Mouse (Mus musculus) splenic B cell, adult 2 months (primary cell): ENCODE results near the gene Tgfb1.
A peak's percentile ranks its signal among the peaks of the same experiment; 100 is the strongest.

Source experiments
- DNase-seq: peaks from one replicate; pipeline ENCODE4 v3.0.0-alpha.2; 2011; ENCODE audit warnings: low read depth, low spot score
- H3K27me3 ChIP-seq: 2 replicates; pipeline ENCODE4 v1.6.1; 2012; ENCODE audit warnings: mild to moderate bottlenecking, low read length, moderate library complexity, mixed read lengths; ENCODE audit not compliant: control insufficient read depth, poor library complexity, insufficient read depth, severe bottlenecking
- H3K36me3 ChIP-seq: 2 replicates; pipeline ENCODE4 v1.6.1; 2012; ENCODE audit warnings: mild to moderate bottlenecking, low read length, moderate library complexity, mixed read lengths; ENCODE audit not compliant: control insufficient read depth, poor library complexity, insufficient read depth, severe bottlenecking

The Tgfb1 gene

GRCm38 (mm10) chr7:25686680-25687531 lies at the start of gene Tgfb1:
Gene Tgfb1 (plus strand): TSS chr7:25687002.
- Histone ChIP-seq H3K27me3 (no peaks in the 10 kb centered on the region), H3K36me3 (peaks cover under 1% of the 10 kb centered on the region)
- peak; percentile 94 for DNase-seq

- no peaks in the 10 kb centered on the region for H3K27me3 ChIP-seq
- no peak for DNase-seq
- H3K36me3 ChIP-seq, result peaks cover 2% of the 10 kb centered on the region
These were observed 49.7 kb upstream of the Tgfb1 start for GRCm38 (mm10) chr7:25637099-25637498.

- DNase-seq, result no peak
- Histone ChIP-seq H3K27me3 (no peaks in the 10 kb centered on the region), H3K36me3 (peaks cover 2% of the 10 kb centered on the region)
These were observed 47.0 kb upstream of the Tgfb1 start for GRCm38 (mm10) chr7:25639754-25640153.

GRCm38 (mm10) chr7:25644136-25644535 lies 42.7 kb upstream of the Tgfb1 start:
- H3K27me3 ChIP-seq, result no peaks in the 10 kb centered on the region
- no peak for DNase-seq
- no peaks in the 10 kb centered on the region; the same call in none of the 2 replicates for H3K36me3 ChIP-seq

- no peaks in the 10 kb centered on the region for H3K27me3 ChIP-seq
- no peaks in the 10 kb centered on the region; the same call in 1 of the 2 replicates for H3K36me3 ChIP-seq
- DNase-seq, result no peak
These were observed 42.2 kb upstream of the Tgfb1 start for GRCm38 (mm10) chr7:25644631-25645030.

- H3K36me3 ChIP-seq, result no peaks in the 10 kb centered on the region; the same call in 1 of the 2 replicates
- DNase-seq, result no peak
- no peaks in the 10 kb centered on the region for H3K27me3 ChIP-seq
These were observed 41.7 kb upstream of the Tgfb1 start for GRCm38 (mm10) chr7:25645074-25645473.

- Histone ChIP-seq H3K27me3 (no peaks in the 10 kb centered on the region), H3K36me3 (no peaks in the 10 kb centered on the region)
- DNase-seq, result peak; percentile 84
These were observed 39.2 kb upstream of the Tgfb1 start for GRCm38 (mm10) chr7:25647574-25648123.

- no peaks in the 10 kb centered on the region for H3K27me3 ChIP-seq
- DNase-seq, result no peak
- H3K36me3 ChIP-seq, result no peaks in the 10 kb centered on the region; the same call in 1 of the 2 replicates
These were observed 37.0 kb upstream of the Tgfb1 start for GRCm38 (mm10) chr7:25649839-25650238.

- H3K27me3 ChIP-seq, result no peaks in the 10 kb centered on the region
- H3K36me3 ChIP-seq, result no peaks in the 10 kb centered on the region; the same call in 1 of the 2 replicates
- DNase-seq, result peak; percentile 88
These were observed 35.5 kb upstream of the Tgfb1 start for GRCm38 (mm10) chr7:25651281-25651680.

- Histone ChIP-seq H3K36me3 (no peaks in the 10 kb centered on the region; the same call in 1 of the 2 replicates), H3K27me3 (no peaks in the 10 kb centered on the region)
- peak; percentile 58 for DNase-seq
These were observed 34.5 kb upstream of the Tgfb1 start for GRCm38 (mm10) chr7:25652244-25652759.

GRCm38 (mm10) chr7:25655601-25656428 lies 31.0 kb upstream of the Tgfb1 start:
- DNase-seq, result no peak
- no peaks in the 10 kb centered on the region for H3K27me3 ChIP-seq
- no peaks in the 10 kb centered on the region; the same call in 1 of the 2 replicates for H3K36me3 ChIP-seq

- Histone ChIP-seq H3K27me3 (no peaks in the 10 kb centered on the region), H3K36me3 (peaks cover 2% of the 10 kb centered on the region; the same call in 1 of the 2 replicates)
- no peak for DNase-seq
These were observed 29.0 kb upstream of the Tgfb1 start for GRCm38 (mm10) chr7:25657785-25658184.

GRCm38 (mm10) chr7:25658657-25659472 lies 27.9 kb upstream of the Tgfb1 start, which contains the start of the genes Bckdha and Exosc5:
Gene Bckdha (minus strand): TSS chr7:25658981.
Gene Exosc5 (plus strand): TSS chr7:25659164.
- DNase-seq, result peak; percentile 100
- H3K27me3 ChIP-seq, result no peaks in the 10 kb centered on the region
- H3K36me3 ChIP-seq, result peaks cover 2% of the 10 kb centered on the region; the same call in 1 of the 2 replicates

GRCm38 (mm10) chr7:25666381-25666780 lies 20.4 kb upstream of the Tgfb1 start:
- DNase-seq, result no peak
- H3K36me3 ChIP-seq, result peaks cover 6% of the 10 kb centered on the region
- no peaks in the 10 kb centered on the region for H3K27me3 ChIP-seq
